Mouse (Mus musculus) right cerebral cortex, postnatal 4 days (tissue): ENCODE results near the gene Gng2.
A peak's percentile ranks its signal among the peaks of the same experiment; 100 is the strongest.

Experiments
- DNase-seq: peaks from one replicate; pipeline ENCODE4 v3.0.0-alpha.2; 2022

Gene Gng2

GRCm38 (mm10) chr14:19858808-19859776 is 118.3 kb downstream of the Gng2 start:
- DNase-seq = no peak

- no peak for DNase-seq
These were observed 119.1 kb downstream of the Gng2 start for GRCm38 (mm10) chr14:19858279-19858678.

- no peak for DNase-seq
These were observed 124.0 kb downstream of the Gng2 start for GRCm38 (mm10) chr14:19853471-19853870.

- peak; percentile 77 for DNase-seq
These were observed 137.7 kb downstream of the Gng2 start for GRCm38 (mm10) chr14:19839600-19840332.

GRCm38 (mm10) chr14:19836289-19836688 is 141.1 kb downstream of the Gng2 start:
- no peak for DNase-seq

GRCm38 (mm10) chr14:19825481-19825880 is 151.9 kb downstream of the Gng2 start:
- no peak for DNase-seq

- DNase-seq = peak; percentile 92
These were observed 153.9 kb downstream of the Gng2 start, which contains the start of gene Rtraf for GRCm38 (mm10) chr14:19823321-19824142. Rtraf (minus strand) TSS chr14:19823824.
